Mouse (Mus musculus): ENCODE results near the gene Neurl2. TPM values are rescaled to one million over a fixed set of nuclear protein-coding genes. Genes with fewer than 3 reads are reported as not detected.

Gene Neurl2
- total RNA-seq (2023), result 1 to 10 TPM; 1.7 to 2.3 TPM

GRCm38 (mm10) chr2:164833314-164833959, at the start of gene Neurl2:
Gene Neurl2 (minus strand): TSS chr2:164833456.

GRCm38 (mm10) chr2:164879228-164879567, 45.9 kb upstream of the Neurl2 start, which contains the start of gene Pcif1:
Gene Pcif1 (plus strand): TSS chr2:164879304.

GRCm38 (mm10) chr2:164857101-164857821, 24.0 kb upstream of the Neurl2 start, which contains the start of gene Pltp:
Gene Pltp (minus strand): TSS chr2:164857711.

GRCm38 (mm10) chr2:164832748-164833301, 431 bp downstream of the Neurl2 start, which contains the start of gene Ctsa:
Gene Ctsa (plus strand): TSS chr2:164832873.

GRCm38 (mm10) chr2:164828437-164828836, 4.8 kb downstream of the Neurl2 start, which contains the start of gene Spata25:
Gene Spata25 (minus strand): TSS chr2:164828537.

GRCm38 (mm10) chr2:164822636-164823165, 10.6 kb downstream of the Neurl2 start, which contains the start of gene Zswim1:
Gene Zswim1 (plus strand): TSS chr2:164822686.

GRCm38 (mm10) chr2:164804533-164805331, 28.5 kb downstream of the Neurl2 start, which contains the start of the genes Acot8 and Zswim3:
Gene Acot8 (minus strand): TSS chr2:164804882.
Gene Zswim3 (plus strand): TSS chr2:164805098.

GRCm38 (mm10) chr2:164785481-164786387, 47.5 kb downstream of the Neurl2 start, which contains the start of gene Snx21:
Gene Snx21 (plus strand): TSS chr2:164785823.

Other genes starting within 250 kb of the Neurl2 start
- not detected for gene Wfdc6a, start 248.0 kb downstream of the Neurl2 start, total RNA-seq (2023)
- gene Eppin, start 239.9 kb downstream of the Neurl2 start, total RNA-seq (2023), result not detected
- gene Wfdc6b, start 219.9 kb downstream of the Neurl2 start, total RNA-seq (2023), result not detected
- gene Wfdc8, start 219.8 kb downstream of the Neurl2 start, total RNA-seq (2023), result not detected
- not detected for gene Wfdc16, start 194.7 kb downstream of the Neurl2 start, total RNA-seq (2023)
- 10 to 100 TPM; 13.6 to 15.0 TPM for gene Wfdc10, start 177.4 kb downstream of the Neurl2 start, total RNA-seq (2023)
- not detected for gene Wfdc9, start 176.9 kb downstream of the Neurl2 start, total RNA-seq (2023)
- not detected for gene Wfdc11, start 159.4 kb downstream of the Neurl2 start, total RNA-seq (2023)
- not detected for gene Wfdc13, start 148.3 kb downstream of the Neurl2 start, total RNA-seq (2023)
- not detected for gene Spint4, start 135.0 kb downstream of the Neurl2 start, total RNA-seq (2023)
- not detected for gene Spint5, start 118.2 kb downstream of the Neurl2 start, total RNA-seq (2023)
- under 1 TPM in 1 of 2 experiments, not detected in 1; 0.22 TPM for gene Wfdc3, start 87.5 kb downstream of the Neurl2 start, total RNA-seq (2023)
- 10 to 100 TPM; 28.8 to 32.0 TPM for gene Dnttip1, start 87.5 kb downstream of the Neurl2 start, total RNA-seq (2023)
- 100 to 1,000 TPM; 118 to 133 TPM for gene Ube2c, start 63.6 kb downstream of the Neurl2 start, total RNA-seq (2023)
- 1 to 10 TPM in 1 of 2 experiments, under 1 TPM in 1; 0.70 to 1.4 TPM for gene Tnnc2, start 53.5 kb downstream of the Neurl2 start, total RNA-seq (2023)
- 1 to 10 TPM; 3.3 to 3.8 TPM for gene Snx21, start 47.6 kb downstream of the Neurl2 start, total RNA-seq (2023)
- 10 to 100 TPM; 41.6 to 50.0 TPM for gene Acot8, start 28.6 kb downstream of the Neurl2 start, total RNA-seq (2023)
- 1 to 10 TPM; 3.4 to 4.4 TPM for gene Zswim3, start 28.4 kb downstream of the Neurl2 start, total RNA-seq (2023)
- gene Zswim1, start 10.8 kb downstream of the Neurl2 start, total RNA-seq (2023), result 1 to 10 TPM; 3.4 to 3.6 TPM
- not detected for gene Spata25, start 4.9 kb downstream of the Neurl2 start, total RNA-seq (2023)
- 100 to 1,000 TPM; 182 to 209 TPM for gene Ctsa, start 583 bp downstream of the Neurl2 start, total RNA-seq (2023)
- 1 to 10 TPM; 8.9 to 9.6 TPM for gene Pltp, start 24.3 kb upstream of the Neurl2 start, total RNA-seq (2023)
- 10 to 100 TPM; 51.1 to 56.8 TPM for gene Pcif1, start 45.8 kb upstream of the Neurl2 start, total RNA-seq (2023)
- 10 to 100 TPM; 28.2 to 29.1 TPM for gene Zfp335, start 78.3 kb upstream of the Neurl2 start, total RNA-seq (2023)
- 1,000 to 10,000 TPM; 1,731 to 1,759 TPM for gene Mmp9, start 107.3 kb upstream of the Neurl2 start, total RNA-seq (2023)
- 1 to 10 TPM; 4.2 to 6.0 TPM for gene Slc12a5, start 127.3 kb upstream of the Neurl2 start, total RNA-seq (2023)
- 10 to 100 TPM; 20.7 to 21.4 TPM for gene Ncoa5, start 201.4 kb upstream of the Neurl2 start, total RNA-seq (2023)
- gene Cd40, start 222.2 kb upstream of the Neurl2 start, total RNA-seq (2023), result 1 to 10 TPM; 7.0 to 8.6 TPM